Mouse (Mus musculus) T-helper 2 cell (primary cell): ENCODE measurements around the gene Rapgef2.
"Not testable (repeated sequence)": the region's sequence is repeated elsewhere in the genome, so short reads cannot be mapped to it uniquely, and the experiment has no call there.

Experiments
- in situ Hi-C: fragments of 300-600 bp; cut with MboI, MseI; formaldehyde crosslinking; loops from one replicate; pipeline ENCODE4 v1.15.1; 2025; ENCODE audit warnings: high pct_unique_total_duplicates

Rapgef2 gene

GRCm38 (mm10) chr3:79174168-79174567 lies 112.1 kb downstream of the Rapgef2 start:
- in situ Hi-C loops = no loop called here

GRCm38 (mm10) chr3:79173291-79173690 lies 113.0 kb downstream of the Rapgef2 start:
- in situ Hi-C loops = no loop called here

- in situ Hi-C loops = not testable (repeated sequence)
Measured at GRCm38 (mm10) chr3:79171146-79171545, 115.2 kb downstream of the Rapgef2 start.

GRCm38 (mm10) chr3:79168168-79168827 lies 118.0 kb downstream of the Rapgef2 start:
- in situ Hi-C loops = no loop called here

- in situ Hi-C loops = no loop called here
Measured at GRCm38 (mm10) chr3:79167586-79167985, 118.7 kb downstream of the Rapgef2 start.

- in situ Hi-C loops = no loop called here
Measured at GRCm38 (mm10) chr3:79161834-79162401, 124.4 kb downstream of the Rapgef2 start.

GRCm38 (mm10) chr3:79161093-79161723 lies 125.1 kb downstream of the Rapgef2 start:
- in situ Hi-C loops = no loop called here

GRCm38 (mm10) chr3:79158254-79158653 lies 128.1 kb downstream of the Rapgef2 start:
- in situ Hi-C loops = no loop called here

GRCm38 (mm10) chr3:79153039-79153487 lies 133.3 kb downstream of the Rapgef2 start:
- in situ Hi-C loops = no loop called here

GRCm38 (mm10) chr3:79145407-79146055 lies 140.8 kb downstream of the Rapgef2 start:
- in situ Hi-C loops = no loop called here

GRCm38 (mm10) chr3:79144672-79145406 lies 141.5 kb downstream of the Rapgef2 start:
- in situ Hi-C loops = no loop called here

- in situ Hi-C loops = no loop called here
Measured at GRCm38 (mm10) chr3:79144085-79144484, 142.2 kb downstream of the Rapgef2 start.

- in situ Hi-C loops = no loop called here
Measured at GRCm38 (mm10) chr3:79139245-79139644, 147.1 kb downstream of the Rapgef2 start.

- in situ Hi-C loops = no loop called here
Measured at GRCm38 (mm10) chr3:79138601-79139000, 147.7 kb downstream of the Rapgef2 start.

GRCm38 (mm10) chr3:79130991-79131390 lies 155.3 kb downstream of the Rapgef2 start:
- in situ Hi-C loops = loop anchor here (5.0 kb wide), 1 partner anchor 46 kb away; no protein-coding TSS in a partner anchor

GRCm38 (mm10) chr3:79129044-79129600 lies 157.2 kb downstream of the Rapgef2 start:
- in situ Hi-C loops = no loop called here

- in situ Hi-C loops = no loop called here
Measured at GRCm38 (mm10) chr3:79127797-79128196, 158.5 kb downstream of the Rapgef2 start.

- in situ Hi-C loops = no loop called here
Measured at GRCm38 (mm10) chr3:79126857-79127256, 159.5 kb downstream of the Rapgef2 start.

- in situ Hi-C loops = no loop called here
Measured at GRCm38 (mm10) chr3:79121391-79121790, 164.9 kb downstream of the Rapgef2 start.

GRCm38 (mm10) chr3:79119983-79120382 lies 166.3 kb downstream of the Rapgef2 start:
- in situ Hi-C loops = no loop called here

- in situ Hi-C loops = no loop called here
Measured at GRCm38 (mm10) chr3:79110153-79110552, 176.2 kb downstream of the Rapgef2 start.
